Mouse (Mus musculus) cerebellum, adult 2 months (tissue): ENCODE data around the gene Gbf1. TPM values are rescaled to one million over a fixed set of nuclear protein-coding genes. Genes with fewer than 3 reads are reported as not detected.

ENCODE experiments used
- DNase-seq, 2 experiments: peaks; one replicate each; pipeline ENCODE4 v3.0.0; 2021
- H3K27ac ChIP-seq: fragments of 200-500 bp; 2 replicates; pipeline ENCODE4 v1.5.1; 2012; ENCODE audit warnings: low read length, control low read depth, inconsistent platforms; ENCODE audit not compliant: insufficient read depth
- H3K27me3 ChIP-seq: fragments of 200-500 bp; 2 replicates; pipeline ENCODE4 v1.6.1; 2012; ENCODE audit warnings: inconsistent platforms, mild to moderate bottlenecking, low read length, moderate library complexity; ENCODE audit not compliant: control insufficient read depth, insufficient read depth
- H3K4me1 ChIP-seq: fragments of 200-500 bp; 2 replicates; pipeline ENCODE4 v1.6.1; 2011; ENCODE audit warnings: low read length; ENCODE audit not compliant: control insufficient read depth, insufficient read depth
- H3K4me3 ChIP-seq: fragments of 200-500 bp; replicated peaks from 2 replicates; pipeline ENCODE3; 2011; ENCODE audit warnings: mild to moderate bottlenecking, low read depth, low read length, control low read depth; ENCODE audit not compliant: insufficient read depth
- CTCF ChIP-seq: fragments of 200-500 bp; IDR thresholded peaks from 2 replicates; pipeline ENCODE4 v1.5.1; 2011; ENCODE audit warnings: low read depth, mild to moderate bottlenecking, control low read depth, low read length, moderate library complexity, borderline replicate concordance; ENCODE audit not compliant: insufficient read depth
- POLR2A ChIP-seq: fragments of 200-500 bp; IDR thresholded peaks from 2 replicates; pipeline ENCODE4 v1.6.1; 2011; ENCODE audit warnings: low read length, control low read depth, borderline replicate concordance; ENCODE audit not compliant: insufficient read depth
- WGBS: fragments of 180-500 bp; shearing (Covaris S2); methylation state at CpG from one replicate; pipeline ENCODE4 v1.1.7; 2018; 5-methylcytosine and 5-hydroxymethylcytosine counted together
- polyA plus RNA-seq: library from polyadenylated mRNA; depleted of rRNA; stranded (reverse); fragments of >200 nt; gene quantifications from 2 replicates; pipeline ENCODE4 v1.2.3, GENCODE M21; 2012

Gene Gbf1
- polyA plus RNA-seq, 1 experiment, result 85.3 TPM

GRCm38 (mm10) chr19:46264762-46265161 is 112.5 kb downstream of the Gbf1 start:
- H3K27ac ChIP-seq, result no peak overlapping the region
- no peaks in the 10 kb centered on the region for H3K4me1 ChIP-seq
- DNase-seq, result no peak
- TF ChIP-seq CTCF (no peak), POLR2A (no peak)
- 92% methylated on average over 7 of the region's 7 CpGs for WGBS
- H3K4me3 ChIP-seq, result no peak overlapping the region
- no peaks in the 10 kb centered on the region for H3K27me3 ChIP-seq

GRCm38 (mm10) chr19:46275307-46275706 is 123.0 kb downstream of the Gbf1 start:
- no peak for DNase-seq
- no peak overlapping the region for H3K27ac ChIP-seq
- no peak for TF ChIP-seq POLR2A
- peak; percentile 41; the same call in 1 of the 2 replicates for TF ChIP-seq CTCF
- no peaks in the 10 kb centered on the region for H3K4me1 ChIP-seq
- H3K27me3 ChIP-seq, result no peaks in the 10 kb centered on the region
- no peak overlapping the region for H3K4me3 ChIP-seq

- no peak for TF ChIP-seq POLR2A
- TF ChIP-seq CTCF, result no peak; the same call in 1 of the 2 replicates
- DNase-seq, result no peak
- Histone ChIP-seq H3K27me3 (no peaks in the 10 kb centered on the region), H3K27ac (no peak overlapping the region), H3K4me3 (no peak overlapping the region), H3K4me1 (peaks cover 28% of the 10 kb centered on the region)
- WGBS, result 97% methylated on average over 11 of the region's 11 CpGs
These were observed 130.0 kb downstream of the Gbf1 start for GRCm38 (mm10) chr19:46282081-46282849.

GRCm38 (mm10) chr19:46284686-46285085 is 132.4 kb downstream of the Gbf1 start:
- Histone ChIP-seq H3K27ac (no peak overlapping the region), H3K27me3 (no peaks in the 10 kb centered on the region), H3K4me3 (no peak overlapping the region), H3K4me1 (peaks cover 32% of the 10 kb centered on the region)
- WGBS, result 23% methylated on average over 4 of the region's 4 CpGs
- TF ChIP-seq CTCF (no peak), POLR2A (no peak)
- peak; percentile 46 to 69 for DNase-seq

GRCm38 (mm10) chr19:46285631-46286030 is 133.3 kb downstream of the Gbf1 start:
- H3K27ac ChIP-seq, result no peak overlapping the region

GRCm38 (mm10) chr19:46286047-46286446 is 133.7 kb downstream of the Gbf1 start:
- peak; percentile 93 to 94 for DNase-seq
- H3K4me1 ChIP-seq, result peaks cover 32% of the 10 kb centered on the region
- H3K27ac ChIP-seq, result no peak overlapping the region
- H3K27me3 ChIP-seq, result no peaks in the 10 kb centered on the region
- H3K4me3 ChIP-seq, result no peak overlapping the region
- WGBS, result 10% methylated on average over 6 of the region's 6 CpGs
- TF ChIP-seq POLR2A (no peak), CTCF (no peak)

More at GRCm38 (mm10) chr19:46285631-46286030, 133.3 kb downstream of the Gbf1 start:
- Histone ChIP-seq H3K27me3 (no peaks in the 10 kb centered on the region), H3K4me3 (no peak overlapping the region), H3K4me1 (peaks cover 32% of the 10 kb centered on the region)
- 76% methylated on average over 7 of the region's 7 CpGs for WGBS
- no peak for DNase-seq
- TF ChIP-seq POLR2A, result no peak
- TF ChIP-seq CTCF, result no peak

GRCm38 (mm10) chr19:46286926-46287325 is 134.6 kb downstream of the Gbf1 start:
- peaks cover 32% of the 10 kb centered on the region for H3K4me1 ChIP-seq
- no peak for TF ChIP-seq POLR2A
- no peak for TF ChIP-seq CTCF
- H3K27me3 ChIP-seq, result no peaks in the 10 kb centered on the region
- H3K27ac ChIP-seq, result no peak overlapping the region
- 66% methylated on average over 3 of the region's 3 CpGs for WGBS
- DNase-seq, result no peak
- H3K4me3 ChIP-seq, result no peak overlapping the region

GRCm38 (mm10) chr19:46287566-46287965 is 135.3 kb downstream of the Gbf1 start:
- Histone ChIP-seq H3K4me3 (no peak overlapping the region), H3K4me1 (peaks cover 32% of the 10 kb centered on the region), H3K27me3 (no peaks in the 10 kb centered on the region), H3K27ac (no peak overlapping the region)
- no peak for TF ChIP-seq POLR2A
- TF ChIP-seq CTCF, result no peak
- 92% methylated on average over 3 of the region's 3 CpGs for WGBS
- no peak for DNase-seq
